Mouse (Mus musculus) NIH3T3 (cell line): ENCODE results near the gene Zbtb48.

Source experiments
- DNase-seq: peaks from one replicate; pipeline ENCODE4 v3.0.0-alpha.2; 2012; ENCODE audit warnings: low read depth

The Zbtb48 gene

DNA sequence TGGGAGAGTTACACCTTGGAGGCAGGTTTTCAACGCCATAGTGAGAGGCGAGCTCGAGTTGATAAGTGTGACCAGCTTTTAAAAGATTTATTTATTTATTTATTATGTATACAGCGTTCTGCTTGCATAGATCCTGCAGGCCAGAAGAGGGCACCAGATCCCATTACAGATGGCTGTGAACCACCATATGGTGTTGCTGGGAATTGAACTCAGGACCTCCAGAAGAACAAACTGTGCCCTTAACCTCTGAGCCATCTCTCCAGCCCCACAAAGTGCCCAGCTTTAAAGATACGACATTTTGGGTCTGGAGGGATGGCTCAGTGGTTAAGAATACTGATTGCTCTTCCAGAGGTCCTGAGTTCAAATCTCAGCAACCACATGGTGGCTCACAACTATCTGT is 1.6 kb upstream of the Zbtb48 start:
- peak; percentile 41 for DNase-seq

- DNase-seq, result no peak
Observed at GRCm38 (mm10) chr4:152028456-152028855, 985 bp upstream of the Zbtb48 start.

DNA sequence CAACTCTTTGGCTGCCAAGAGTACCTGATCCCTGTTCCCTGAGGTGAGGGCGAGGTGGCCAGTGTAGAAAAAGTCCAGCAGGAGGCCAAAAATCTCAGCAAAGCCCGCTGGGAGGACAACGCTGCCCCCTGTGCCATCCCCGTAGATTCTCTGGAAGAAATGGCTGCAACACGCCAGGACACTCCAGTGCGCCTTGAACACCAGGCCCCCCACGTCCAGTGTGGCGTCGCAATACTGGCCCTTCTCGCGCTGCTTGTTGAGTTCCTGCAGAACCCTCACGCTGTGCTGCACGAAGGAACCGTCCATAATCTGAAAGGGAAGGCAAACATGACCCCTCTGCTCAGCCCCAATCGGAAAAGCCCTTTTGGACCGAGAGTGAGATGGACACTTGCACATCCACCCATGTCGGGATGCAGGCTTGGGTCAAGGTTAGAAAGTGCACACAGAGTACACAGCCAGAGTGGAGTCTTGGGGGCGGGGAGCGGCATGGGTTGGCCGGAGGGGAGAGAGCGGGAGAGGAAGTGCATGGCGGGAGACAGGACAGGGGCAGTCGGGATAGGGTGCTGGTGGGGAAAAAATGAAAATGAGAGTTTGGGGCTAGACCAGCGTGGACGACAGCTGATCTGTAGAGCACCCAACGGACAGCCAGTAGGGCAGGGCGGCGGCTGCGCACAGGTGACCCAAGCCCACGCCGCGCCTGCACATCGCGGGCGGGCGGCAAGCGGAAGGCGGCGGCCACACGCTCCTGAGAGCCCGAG is 541 bp downstream of the Zbtb48 start:
- peak; percentile 28 for DNase-seq

DNA sequence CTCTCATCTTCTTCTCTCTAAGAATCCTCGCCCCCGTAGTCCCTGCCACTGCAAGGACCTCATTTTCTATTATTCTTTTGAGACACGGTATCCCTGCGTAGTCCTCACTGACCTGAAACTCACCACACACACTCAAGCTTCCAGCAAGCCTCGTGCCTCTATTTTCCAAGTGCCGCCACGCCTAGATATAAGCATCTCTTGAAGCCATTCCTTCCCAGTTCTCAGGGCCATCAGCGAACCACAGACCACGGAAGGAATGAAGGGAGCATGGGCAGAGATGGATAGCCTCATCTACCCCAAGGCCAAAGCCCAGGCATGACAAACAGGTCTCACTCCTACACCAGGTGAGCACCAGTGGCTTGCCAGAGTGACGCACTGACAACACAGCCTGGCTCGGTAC is 2.9 kb downstream of the Zbtb48 start:
- no peak for DNase-seq

- DNase-seq, result no peak
Observed at GRCm38 (mm10) chr4:152022506-152022905, 5.0 kb downstream of the Zbtb48 start.

DNA sequence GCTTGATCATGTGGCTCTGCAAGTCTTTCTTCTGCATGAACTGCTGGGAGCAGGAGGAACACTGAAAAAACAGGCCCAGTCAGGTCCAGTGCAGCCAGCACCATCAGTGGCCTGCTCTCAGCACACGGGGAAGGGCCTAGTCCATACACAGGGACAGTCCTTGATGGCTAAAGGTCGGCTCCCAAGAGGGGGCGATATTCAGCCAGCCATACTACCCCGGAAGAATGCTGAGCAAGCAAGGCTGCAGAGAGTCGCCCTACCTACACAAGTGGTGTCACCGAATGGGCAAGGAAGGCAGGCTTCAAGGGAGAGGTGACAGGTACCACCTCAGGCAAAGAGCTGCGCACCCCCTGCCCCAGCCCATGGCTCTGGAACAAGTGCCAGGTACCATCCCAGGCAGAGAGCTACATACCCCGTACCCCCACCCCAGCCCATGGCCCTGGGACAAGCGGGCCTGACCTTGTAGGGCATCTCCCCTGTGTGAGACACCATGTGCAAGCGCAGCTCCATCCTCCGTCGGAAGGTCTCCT is 5.8 kb downstream of the Zbtb48 start:
- no peak for DNase-seq

DNA sequence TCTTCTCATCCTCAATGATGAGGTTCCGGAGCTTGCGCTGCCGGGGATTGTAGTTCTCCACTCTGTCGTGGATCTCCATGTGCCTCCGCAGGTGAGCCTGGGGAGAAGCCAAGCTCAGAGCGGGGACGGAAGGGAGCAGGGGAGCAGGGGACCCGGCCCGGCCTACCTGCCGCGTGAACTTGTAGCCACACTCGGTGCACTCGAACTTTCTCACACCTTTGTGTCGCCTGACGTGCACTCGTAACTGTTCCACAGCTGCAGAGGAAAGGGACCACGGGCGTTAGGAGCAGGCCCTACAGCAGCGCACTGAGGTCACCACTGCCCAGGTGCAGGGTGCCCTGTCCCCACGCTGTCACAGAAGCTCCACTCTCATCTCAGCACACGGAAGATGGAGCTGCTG is 7.4 kb downstream of the Zbtb48 start:
- no peak for DNase-seq

DNA sequence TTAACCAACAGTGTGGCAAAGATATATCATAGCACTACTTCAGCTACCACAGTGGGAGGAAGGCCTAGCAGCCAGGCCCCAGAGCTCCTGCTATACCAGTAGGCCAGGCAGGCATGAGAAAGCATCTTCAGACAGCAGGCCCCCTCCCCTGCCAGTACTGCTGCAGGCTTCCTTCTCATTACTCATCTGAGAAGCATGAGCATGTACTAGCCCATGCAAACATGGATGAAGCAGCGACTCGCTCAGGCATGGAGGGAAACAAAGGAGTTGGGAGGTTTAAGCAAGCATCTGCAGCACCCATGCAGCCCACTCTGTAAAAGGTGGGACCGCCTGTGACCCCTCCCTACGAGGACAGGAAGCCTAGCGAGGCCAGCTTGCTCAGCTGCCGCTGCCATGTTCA is 8.4 kb downstream of the Zbtb48 start:
- no peak for DNase-seq

DNA sequence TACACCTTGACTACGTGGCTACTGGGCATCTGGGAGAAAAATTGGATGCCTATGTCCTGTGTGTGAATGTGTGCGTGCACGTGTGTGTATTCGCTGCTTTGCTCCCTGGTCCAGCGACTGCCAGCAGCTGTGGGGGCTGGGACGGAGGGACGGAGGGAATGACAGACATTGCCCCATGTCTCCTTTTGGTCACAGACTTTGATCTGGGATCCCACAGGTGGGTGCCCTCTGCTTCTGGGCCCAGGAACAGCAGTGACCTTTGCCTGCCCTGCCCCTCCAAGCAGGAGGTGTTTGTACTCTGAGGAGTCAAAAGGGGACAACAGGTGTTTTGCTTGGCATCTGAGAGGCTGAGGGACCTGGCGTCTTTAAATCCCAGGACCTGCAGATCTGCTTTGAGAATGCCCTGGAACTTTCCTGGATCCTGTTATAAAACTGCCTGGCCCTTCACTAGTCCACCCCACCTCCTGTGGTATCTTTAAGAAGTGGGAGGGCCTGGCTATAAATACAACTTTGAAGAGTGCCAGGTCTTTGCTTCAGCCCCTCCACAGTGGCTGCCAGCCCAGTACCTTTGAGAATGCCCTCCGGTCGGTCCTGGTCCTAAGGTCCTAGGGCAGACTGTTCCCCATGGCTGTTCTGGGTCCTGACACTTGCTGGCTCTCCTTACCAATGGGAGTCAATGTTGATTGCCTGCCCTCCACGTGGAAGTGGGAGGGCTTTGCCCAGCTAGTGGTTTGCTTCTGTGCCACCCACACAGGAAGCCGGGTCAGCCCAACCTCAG is 14.2 kb downstream of the Zbtb48 start:
- no peak for DNase-seq

GRCm38 (mm10) chr4:152012109-152012508 is 15.4 kb downstream of the Zbtb48 start:
- DNase-seq, result no peak

GRCm38 (mm10) chr4:152011171-152011760 is 16.2 kb downstream of the Zbtb48 start:
- DNase-seq, result no peak

DNA sequence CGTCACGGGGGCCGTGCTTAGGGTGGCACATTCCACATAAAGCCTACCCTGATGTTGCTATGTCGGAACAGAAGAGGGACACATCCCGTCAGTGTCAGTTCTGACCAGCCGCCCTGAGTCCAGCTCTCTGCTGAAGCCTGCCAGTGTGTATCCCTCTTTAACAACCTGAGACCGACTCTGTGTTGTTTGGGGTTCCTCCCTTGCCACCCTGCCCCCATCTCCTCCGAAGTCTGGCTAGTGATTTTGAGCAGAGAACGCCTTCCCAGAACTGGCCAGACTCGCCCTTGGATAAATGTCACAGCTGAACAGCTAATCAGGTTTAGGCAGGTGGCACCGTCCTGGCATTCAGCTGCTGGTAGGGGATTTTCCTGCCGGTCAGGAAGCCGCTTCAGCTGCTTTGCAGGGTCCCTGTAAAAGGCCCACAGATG is 16.8 kb downstream of the Zbtb48 start:
- DNase-seq, result no peak

- DNase-seq, result peak; percentile 86
Observed at GRCm38 (mm10) chr4:152010091-152010706, 17.3 kb downstream of the Zbtb48 start.

GRCm38 (mm10) chr4:152009076-152010051 is 18.1 kb downstream of the Zbtb48 start:
- DNase-seq, result peak; percentile 69

GRCm38 (mm10) chr4:152008622-152009075 is 18.8 kb downstream of the Zbtb48 start, which contains the start of gene Klhl21:
Klhl21 (plus strand) TSS chr4:152008803.
- DNase-seq, result peak; percentile 95

- peak; percentile 23 for DNase-seq
Observed at GRCm38 (mm10) chr4:152008148-152008500, 19.3 kb downstream of the Zbtb48 start.

DNA sequence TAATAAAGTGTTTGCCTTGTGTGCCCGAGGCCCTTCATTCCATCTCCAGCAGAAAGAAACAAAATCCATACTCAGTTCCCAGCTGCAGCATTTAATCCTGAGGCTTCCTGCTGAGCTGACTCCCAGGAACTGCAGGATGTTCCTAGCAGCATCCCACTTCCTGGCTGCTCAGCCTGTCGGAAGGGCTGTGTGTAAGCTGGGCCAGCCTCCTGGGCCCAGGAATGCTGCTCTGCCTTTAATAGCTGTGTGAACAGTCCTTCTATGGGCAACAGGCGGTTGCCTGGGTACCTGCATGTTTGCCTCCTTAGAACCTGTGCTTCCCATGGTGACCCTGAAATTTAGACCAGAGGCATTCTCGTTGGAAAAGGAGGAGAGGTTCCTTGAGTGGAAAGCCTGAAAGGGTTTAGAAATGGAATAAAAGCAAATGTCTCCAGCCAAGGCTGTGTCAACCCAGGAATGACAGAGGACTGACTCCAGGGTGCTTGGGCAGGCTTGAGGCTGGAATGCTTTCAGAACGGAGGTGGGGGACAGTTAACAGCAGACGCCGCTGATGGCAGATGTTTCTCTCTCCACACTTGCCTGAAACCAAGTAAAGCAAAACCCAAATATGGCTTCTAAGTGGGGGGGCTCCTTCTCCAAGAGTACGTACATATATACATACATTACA is 19.9 kb downstream of the Zbtb48 start:
- DNase-seq, result peak; percentile 72

DNA sequence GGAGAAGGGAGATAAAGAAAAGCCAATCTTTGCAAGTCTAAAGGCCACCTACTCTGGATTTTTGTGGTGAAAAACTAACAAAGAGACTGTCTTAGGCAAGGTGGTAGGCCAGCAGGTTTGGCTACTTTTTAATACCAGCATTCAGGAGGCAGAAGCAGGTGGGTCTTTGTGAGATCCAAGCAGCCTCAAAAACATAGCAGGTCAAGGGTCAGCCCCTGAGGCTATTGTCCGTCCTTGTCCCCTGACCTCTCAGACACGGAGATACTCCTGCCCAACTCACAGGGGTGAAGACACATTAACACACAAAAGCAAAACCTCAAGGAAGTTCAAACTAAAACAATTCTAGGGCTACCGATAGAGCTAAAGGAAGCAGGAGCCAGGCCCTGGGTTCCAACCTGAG is 20.7 kb downstream of the Zbtb48 start:
- no peak for DNase-seq

DNA sequence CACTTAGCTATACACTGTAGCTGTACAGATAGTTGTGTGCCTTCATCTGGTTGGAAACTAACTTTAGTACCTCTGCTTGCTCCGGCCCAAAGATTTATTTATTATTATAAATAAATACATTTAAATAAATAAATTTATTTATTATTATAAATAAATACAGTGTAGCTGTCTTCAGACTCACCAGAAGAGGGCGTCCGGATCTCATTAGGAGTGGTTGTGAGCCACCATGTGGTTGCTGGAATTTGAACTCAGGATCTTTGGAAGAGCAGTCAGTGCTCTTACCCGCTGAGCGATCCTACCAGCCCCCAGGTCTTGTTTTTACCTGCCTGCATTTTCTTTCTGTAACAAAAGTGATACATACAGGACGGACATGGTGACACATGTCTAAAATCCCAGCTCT is 21.3 kb downstream of the Zbtb48 start:
- peak; percentile 31 for DNase-seq

DNA sequence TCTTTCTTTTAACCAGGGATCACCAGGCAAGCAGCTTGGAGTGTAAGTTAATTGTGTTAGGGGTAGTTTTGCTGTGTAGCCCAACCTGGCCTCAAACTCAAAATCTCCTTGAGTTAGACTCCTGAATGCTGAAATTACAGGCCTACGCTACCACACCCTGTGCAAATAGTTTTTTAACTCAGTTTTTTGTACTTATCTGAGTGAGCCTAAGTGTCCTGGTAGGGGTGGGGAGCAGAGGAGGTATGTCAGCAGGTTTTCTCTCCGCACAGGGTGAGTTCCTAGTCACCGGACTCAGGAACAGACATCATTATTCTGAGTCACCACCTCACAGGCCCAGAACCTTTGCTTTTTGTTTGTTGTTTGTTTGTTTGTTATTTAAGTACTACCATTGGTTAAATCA is 25.4 kb downstream of the Zbtb48 start:
- no peak for DNase-seq
